ENCODE assay signal across 8 mouse cellular contexts in genomic region chr10:68541943-68542420, GRCm38 (mm10). TPM values are rescaled to one million over a fixed set of nuclear protein-coding genes. Genes with fewer than 3 reads are reported as not detected.
DNase-seq lines count a peak whose midpoint lies in the region; ATAC-seq and TF ChIP-seq lines count a peak whose summit lies in the region.

No protein-coding gene starts in this region.

- peak overlapping the region; percentile 84 for H3K27ac ChIP-seq in left cerebral cortex, adult 2 months
- H3K27ac ChIP-seq in forebrain, embryonic 15.5 days (replicated peaks) = no peak overlapping the region
- no peak overlapping the region for H3K27ac ChIP-seq in liver, embryonic 11.5 days (ENCODE audit: low read depth, low read length)
- H3K27ac ChIP-seq in small intestine, adult 2 months (ENCODE audit: insufficient read depth, low read depth, low read length) = peak overlapping the region; percentile 78; the same call in 1 of the 2 replicates

- TF ChIP-seq POLR2A in small intestine, adult 2 months (IDR thresholded peaks at IDR 0.05; ENCODE audit: low read depth, low read length) = no peak

- H3K36me3 ChIP-seq in forebrain, embryonic 15.5 days = no peaks in the 10 kb centered on the region
- H3K36me3 ChIP-seq in liver, embryonic 11.5 days (ENCODE audit: control insufficient read depth, insufficient read depth, low read length) = no peaks in the 10 kb centered on the region
- no peaks in the 10 kb centered on the region for H3K36me3 ChIP-seq in small intestine, adult 2 months (ENCODE audit: control insufficient read depth, insufficient read depth, low read length)

- no peaks in the 10 kb centered on the region for H3K9me3 ChIP-seq in forebrain, embryonic 15.5 days
- no peaks in the 10 kb centered on the region for H3K9me3 ChIP-seq in liver, embryonic 11.5 days (ENCODE audit: control insufficient read depth, low read length)

- intact Hi-C loops in left cerebral cortex, adult 2 months (cut with DNase I) = loop anchor here (10.0 kb wide), 1 partner anchor 267 kb away; the partner anchor contains the start of gene Arid5b
- intact Hi-C loops in left cerebral cortex, postnatal 36 days (cut with DNase I) = no loop called here

- H3K4me3 ChIP-seq in left cerebral cortex, adult 2 months = peak overlapping the region; percentile 52
- H3K4me3 ChIP-seq in forebrain, embryonic 15.5 days = 0 out of 2 replicates have a peak overlapping the region, but pooled peaks have one; percentile 9
- H3K4me3 ChIP-seq in liver, embryonic 11.5 days (ENCODE audit: low read depth, low read length) = peak overlapping the region; percentile 37
- peak overlapping the region; percentile 70 for H3K4me3 ChIP-seq in small intestine, adult 2 months (ENCODE audit: low read depth, low read length)

- TF ChIP-seq CTCF in left cerebral cortex, adult 2 months (IDR thresholded peaks at IDR 0.05) = no peak
- TF ChIP-seq CTCF in small intestine, adult 2 months (IDR thresholded peaks at IDR 0.05; ENCODE audit: extremely low read depth, insufficient read length, insufficient replicate concordance, low read depth, low read length) = no peak

- peaks cover 17% of the 10 kb centered on the region for H3K4me1 ChIP-seq in forebrain, embryonic 15.5 days
- H3K4me1 ChIP-seq in liver, embryonic 11.5 days (replicated peaks; ENCODE audit: control insufficient read depth, insufficient read depth, low read length) = peaks cover 4% of the 10 kb centered on the region; the same call in 1 of the 2 replicates
- H3K4me1 ChIP-seq in small intestine, adult 2 months (ENCODE audit: control insufficient read depth, insufficient read depth, insufficient read length, low read length) = peaks cover 10% of the 10 kb centered on the region; the same call in 1 of the 2 replicates

- no peak for DNase-seq in left cerebral cortex, adult 2 months (ENCODE audit: extremely low spot score in 1 of 2, low spot score in 2 of 2)
- no peak for DNase-seq in left cerebral cortex, postnatal 36 days (ENCODE audit: low spot score in 2 of 2)
- DNase-seq in liver, embryonic 11.5 days (ENCODE audit: low spot score) = no peak
- no peak for DNase-seq in cerebellum, postnatal 14 days
- no peak for DNase-seq in cerebellum, postnatal 4 days (ENCODE audit: low spot score in 2 of 2)

- WGBS in forebrain, embryonic 15.5 days = 58% methylated on average over 7 of the region's 7 CpGs
- 39% methylated on average over 7 of the region's 7 CpGs for WGBS in liver, embryonic 11.5 days
- 16% methylated on average over 7 of the region's 7 CpGs for WGBS in small intestine, adult 2 months

- ATAC-seq in forebrain, embryonic 15.5 days (replicated peaks) = no peak
- ATAC-seq in liver, embryonic 11.5 days (replicated peaks; ENCODE audit: low FRiP score) = no peak
- no peak for ATAC-seq in cerebellum, adult (ENCODE audit: insufficient number of reproducible peaks, low FRiP score, low TSS enrichment)

- H3K4me2 ChIP-seq in forebrain, embryonic 15.5 days (replicated peaks) = peak overlapping the region; percentile 28; the same call in 1 of the 2 replicates
- peak overlapping the region; percentile 72 for H3K4me2 ChIP-seq in liver, embryonic 11.5 days

- H3K27me3 ChIP-seq in forebrain, embryonic 15.5 days = no peaks in the 10 kb centered on the region
- H3K27me3 ChIP-seq in liver, embryonic 11.5 days (replicated peaks; ENCODE audit: control insufficient read depth, insufficient read depth, low read length) = no peaks in the 10 kb centered on the region
- H3K27me3 ChIP-seq in small intestine, adult 2 months (ENCODE audit: control insufficient read depth, insufficient read depth, low read length) = no peaks in the 10 kb centered on the region

- H3K9ac ChIP-seq in forebrain, embryonic 15.5 days (replicated peaks) = no peak overlapping the region
- peak overlapping the region; percentile 37; the same call in 1 of the 2 replicates for H3K9ac ChIP-seq in liver, embryonic 11.5 days (ENCODE audit: low read depth, low read length)

RNA-seq across cellular contexts. Expression of gene Cabcoco1, which starts 0.3 kb away (rescaled TPM):
- 1 to 10 TPM; 1.7 to 1.8 TPM for total RNA-seq in left cerebral cortex, adult 2 months (2021)
- total RNA-seq in left cerebral cortex, postnatal 36 days (2021) = 1 to 10 TPM; 2.7 to 2.9 TPM
- 0.49 and 1.6 TPM in 2 replicates for polyA plus RNA-seq in forebrain, embryonic 15.5 days (2015; fragmentation: Nextera tagmentation; extraction: Ambion mirVana)
- polyA plus RNA-seq in liver, embryonic 11.5 days (2014; fragmentation: Nextera tagmentation; extraction: Ambion mirVana) = 0.58 and 1.1 TPM in 2 replicates
- polyA plus RNA-seq in small intestine, adult 2 months (2012; rRNA removed) = 0.22 TPM in 1 of 2 replicates, not detected in the other

Comparison
In these comparisons a context has a peak if more than half of its experiments do, and no peak if none do; other contexts are left out.
1. H3K27ac ChIP-seq: peak in left cerebral cortex, adult 2 months (single experiment) and small intestine, adult 2 months (single experiment); none in forebrain, embryonic 15.5 days (single experiment) and liver, embryonic 11.5 days (single experiment).
2. H3K4me3 ChIP-seq: peak in every context shown above with its lines; median percentile 70 in small intestine, adult 2 months; 52 in left cerebral cortex, adult 2 months; 37 in liver, embryonic 11.5 days; 9 in forebrain, embryonic 15.5 days.